Mouse (Mus musculus) lung, postnatal 0 days (tissue): ENCODE results near the gene Kat2a.
"Not testable (repeated sequence)": the region's sequence is repeated elsewhere in the genome, so short reads cannot be mapped to it uniquely, and the experiment has no call there.

ENCODE experiments used
- CTCF ChIP-seq: IDR thresholded peaks from 2 replicates; pipeline ENCODE4 v1.5.1; 2016; ENCODE audit warnings: antibody characterized with exemption, mild to moderate bottlenecking
- EP300 ChIP-seq: IDR thresholded peaks from 2 replicates; pipeline ENCODE4 v1.6.1; 2016; ENCODE audit warnings: antibody characterized with exemption, mild to moderate bottlenecking, control low read depth

DNA sequence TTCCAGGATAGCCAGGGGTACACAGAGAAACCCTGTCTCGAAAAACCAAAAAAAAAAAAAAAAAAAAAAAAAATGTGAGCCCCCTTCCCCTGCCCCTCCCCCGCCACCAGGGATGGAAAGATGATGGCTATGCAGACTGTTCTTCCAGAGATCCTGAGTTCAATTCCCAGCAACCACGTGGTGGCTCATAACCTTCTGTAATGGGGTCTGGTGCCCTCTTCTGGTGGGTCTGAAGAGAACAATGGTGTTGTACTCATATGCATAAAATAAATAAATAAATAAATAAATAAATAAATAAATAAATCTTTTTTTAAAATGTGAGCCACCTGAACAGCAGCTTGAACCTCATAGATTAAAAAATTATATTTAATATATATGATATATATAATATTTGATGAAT is 56.7 kb downstream of the Kat2a start:
- not testable (repeated sequence) for TF ChIP-seq EP300
- TF ChIP-seq CTCF = peak; percentile 21
